Mouse (Mus musculus) CH12F3 (cell line): ENCODE results near the gene Ndufaf5.
"Not testable (repeated sequence)": the region's sequence is repeated elsewhere in the genome, so short reads cannot be mapped to it uniquely, and the experiment has no call there.

Source experiments
- in situ Hi-C: fragments of 300-500 bp; cut with MboI; formaldehyde crosslinking; loops from 2 replicates; pipeline ENCODE4 v1.14.3; 2020; ENCODE audit warnings: low sequenced_read_pairs

Gene Ndufaf5

GRCm38 (mm10) chr2:140170127-140170802 is at the start of gene Ndufaf5, which contains the start of gene Esf1:
Gene Ndufaf5, plus strand, starts transcription at chr2:140170649.
Gene Esf1, minus strand, starts transcription at chr2:140170564.
- in situ Hi-C loops, result no loop called here

- in situ Hi-C loops, result no loop called here
Observed at GRCm38 (mm10) chr2:140125516-140125915, 44.9 kb upstream of the Ndufaf5 start.

- in situ Hi-C loops, result not testable (repeated sequence)
Observed at GRCm38 (mm10) chr2:140151743-140152142, 18.7 kb upstream of the Ndufaf5 start, which contains the start of gene Gm17374. Gene Gm17374, plus strand, starts transcription at chr2:140152043.

- in situ Hi-C loops, result no loop called here
Observed at GRCm38 (mm10) chr2:140159186-140159730, 11.2 kb upstream of the Ndufaf5 start.

GRCm38 (mm10) chr2:140163351-140163854 is 7.0 kb upstream of the Ndufaf5 start:
- in situ Hi-C loops, result no loop called here

- in situ Hi-C loops, result no loop called here
Observed at GRCm38 (mm10) chr2:140169057-140169456, 1.4 kb upstream of the Ndufaf5 start.

GRCm38 (mm10) chr2:140170803-140171553 is 529 bp downstream of the Ndufaf5 start:
- in situ Hi-C loops, result no loop called here

GRCm38 (mm10) chr2:140185685-140186210 is 15.3 kb downstream of the Ndufaf5 start:
- in situ Hi-C loops, result not testable (repeated sequence)

- in situ Hi-C loops, result no loop called here
Observed at GRCm38 (mm10) chr2:140200713-140201112, 30.3 kb downstream of the Ndufaf5 start.

- in situ Hi-C loops, result no loop called here
Observed at GRCm38 (mm10) chr2:140202573-140202972, 32.1 kb downstream of the Ndufaf5 start.

- in situ Hi-C loops, result no loop called here
Observed at GRCm38 (mm10) chr2:140203756-140204155, 33.3 kb downstream of the Ndufaf5 start.

- in situ Hi-C loops, result no loop called here
Observed at GRCm38 (mm10) chr2:140214519-140215027, 44.1 kb downstream of the Ndufaf5 start.

GRCm38 (mm10) chr2:140215415-140215814 is 45.0 kb downstream of the Ndufaf5 start:
- in situ Hi-C loops, result no loop called here

GRCm38 (mm10) chr2:140215965-140216364 is 45.5 kb downstream of the Ndufaf5 start:
- in situ Hi-C loops, result no loop called here

- in situ Hi-C loops, result no loop called here
Observed at GRCm38 (mm10) chr2:140220325-140220724, 49.9 kb downstream of the Ndufaf5 start.

- in situ Hi-C loops, result no loop called here
Observed at GRCm38 (mm10) chr2:140230295-140230694, 59.8 kb downstream of the Ndufaf5 start.

GRCm38 (mm10) chr2:140237245-140237644 is 66.8 kb downstream of the Ndufaf5 start:
- in situ Hi-C loops, result no loop called here

- in situ Hi-C loops, result no loop called here
Observed at GRCm38 (mm10) chr2:140242398-140242797, 71.9 kb downstream of the Ndufaf5 start.

GRCm38 (mm10) chr2:140243105-140243504 is 72.7 kb downstream of the Ndufaf5 start:
- in situ Hi-C loops, result no loop called here
